Mouse (Mus musculus) gastrocnemius, postnatal 25 days (tissue): Measurements from ENCODE around the gene Hist1h2ak. TPM values are rescaled to one million over a fixed set of nuclear protein-coding genes. Genes with fewer than 3 reads are reported as not detected.
"Not testable (repeated sequence)": the region's sequence is repeated elsewhere in the genome, so short reads cannot be mapped to it uniquely, and the experiment has no call there.

ENCODE experiments used
- DNase-seq: peaks from one replicate; pipeline ENCODE4 v3.0.0; 2022
- long read RNA-seq, 2 experiments: library from polyadenylated mRNA; stranded (forward); transcript quantifications; one replicate each; pipeline ENCODE4 v2.0.0; 2021
- total RNA-seq, 2 experiments: library from RNA; stranded (reverse); gene quantifications; 1 replicate in 1 of 2; 2 replicates in 1 of 2; pipeline ENCODE4 v1.2.3; 2021

Hist1h2ak gene
- total RNA-seq: 1 to 10 TPM; 2.7 to 6.4 TPM
- long read RNA-seq, experiment 1: 0 reads
- long read RNA-seq, experiment 2: 0 reads

- DNase-seq: peak; percentile 46
These were observed at the start of gene Hist1h2ak, which contains the start of gene Hist1h2bn for GRCm38 (mm10) chr13:21753524-21754285. Gene Hist1h2ak (minus strand): TSS chr13:21753827. Gene Hist1h2bn (plus strand): TSS chr13:21754123.

DNA sequence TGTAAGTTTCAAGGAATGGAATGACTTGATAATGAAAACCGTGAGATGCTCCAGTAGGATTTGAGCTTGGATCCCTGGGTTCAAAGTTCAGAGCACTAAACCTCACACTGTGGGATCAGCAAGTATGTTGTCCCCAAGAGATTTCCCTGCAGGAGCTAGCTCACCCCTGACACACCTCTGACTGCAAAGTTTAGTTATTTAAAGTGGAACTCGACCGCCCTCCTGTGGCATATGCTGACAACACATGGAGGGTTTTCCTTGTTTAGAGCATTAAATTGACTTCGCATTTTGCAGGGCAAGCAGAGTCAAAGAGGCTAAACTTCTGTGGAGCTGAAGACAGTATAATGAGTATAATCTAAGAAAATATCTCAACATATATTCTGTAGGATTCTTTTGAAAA, 49.4 kb upstream of the Hist1h2ak start:
- not testable (repeated sequence) for DNase-seq

DNA sequence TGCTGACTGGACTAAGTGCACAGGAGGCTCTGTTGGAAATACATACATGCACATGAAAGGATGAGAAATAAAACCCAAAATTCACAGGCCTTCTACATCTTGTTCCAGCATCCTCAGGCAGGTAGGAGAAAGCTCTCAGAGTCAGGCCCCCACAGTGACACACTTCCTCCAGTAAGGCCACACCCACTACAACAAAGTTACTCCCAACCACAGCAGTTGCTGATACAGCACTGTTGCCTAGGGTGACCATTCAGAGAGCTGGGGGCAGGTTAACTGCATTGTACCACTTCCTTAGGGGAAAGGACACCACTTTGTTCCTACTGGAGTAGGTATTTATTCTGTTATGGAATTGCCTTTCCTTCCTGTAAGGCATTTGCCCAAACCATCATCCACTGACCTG, 43.5 kb upstream of the Hist1h2ak start:
- not testable (repeated sequence) for DNase-seq

GRCm38 (mm10) chr13:21795584-21795983, 42.0 kb upstream of the Hist1h2ak start:
- no peak for DNase-seq

DNA sequence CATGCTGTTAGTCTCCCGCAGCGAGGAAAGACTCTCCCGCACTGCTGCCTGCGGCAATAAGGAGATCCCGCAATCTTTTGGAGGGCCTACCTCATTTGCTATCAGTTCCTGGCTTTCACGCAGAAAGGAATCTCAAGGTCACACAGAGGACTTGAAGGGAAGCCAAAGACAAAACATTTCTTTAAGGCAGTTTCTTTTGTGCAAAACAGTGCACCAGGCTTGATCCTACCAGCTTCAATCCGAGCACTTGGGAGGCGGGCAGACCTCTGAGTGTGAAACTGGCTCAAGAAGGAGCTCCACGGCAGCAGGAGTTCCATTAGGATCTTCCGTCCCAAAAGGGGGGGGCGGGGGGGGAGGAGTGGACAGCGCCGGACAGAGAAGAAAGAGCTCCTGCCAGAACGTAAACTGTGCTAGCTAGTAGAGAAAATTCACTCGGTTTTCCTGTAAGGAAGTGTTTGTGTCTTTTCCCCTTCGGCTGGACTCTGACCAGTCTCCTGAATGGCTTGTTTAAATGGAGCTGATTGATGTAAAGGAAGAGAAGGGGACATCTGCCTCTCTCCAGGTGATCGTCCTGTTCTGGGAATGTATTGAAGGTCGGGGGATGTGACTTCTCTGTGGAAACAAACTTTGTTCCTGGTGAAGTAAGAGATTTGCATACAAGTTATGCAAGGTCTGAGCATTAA, 37.1 kb upstream of the Hist1h2ak start:
- no peak for DNase-seq

- DNase-seq: no peak
These were observed 36.3 kb upstream of the Hist1h2ak start for GRCm38 (mm10) chr13:21789925-21790324.

DNA sequence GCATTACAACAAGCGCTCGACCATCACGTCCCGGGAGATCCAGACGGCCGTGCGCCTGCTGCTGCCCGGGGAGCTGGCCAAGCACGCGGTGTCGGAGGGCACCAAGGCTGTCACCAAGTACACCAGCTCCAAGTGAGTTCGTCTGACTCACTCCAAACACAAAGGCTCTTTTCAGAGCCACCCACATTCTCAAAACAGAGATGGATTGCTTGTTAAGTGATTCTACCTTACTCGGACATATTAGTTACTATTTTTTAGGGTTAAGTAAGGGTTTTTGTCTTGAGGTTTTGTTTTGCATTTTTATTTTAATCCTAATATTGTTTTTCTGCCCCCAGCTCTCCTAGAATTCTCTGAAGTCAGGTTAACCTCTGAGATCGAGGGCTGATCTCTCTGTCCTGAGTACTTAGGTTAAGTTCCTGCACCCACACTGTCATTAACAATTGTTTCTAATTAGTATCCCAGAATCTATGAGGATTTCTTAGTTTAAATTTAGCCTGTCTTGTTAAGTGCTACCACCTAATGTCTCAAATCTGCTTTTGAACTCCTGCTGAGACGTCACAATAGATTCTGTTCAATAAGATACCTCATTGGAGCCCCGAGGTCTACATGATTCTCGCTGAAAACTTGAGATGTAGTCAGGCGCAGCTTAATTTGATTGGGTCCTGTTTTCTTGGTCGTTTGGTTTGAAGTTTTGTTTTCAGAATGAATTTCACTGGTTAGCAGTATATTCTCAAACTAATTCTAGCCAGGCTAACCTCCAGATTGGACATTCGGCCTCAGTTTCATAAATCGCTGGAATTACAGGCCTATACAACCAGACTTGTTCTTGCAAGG, 34.4 kb upstream of the Hist1h2ak start:
- DNase-seq: no peak

DNA sequence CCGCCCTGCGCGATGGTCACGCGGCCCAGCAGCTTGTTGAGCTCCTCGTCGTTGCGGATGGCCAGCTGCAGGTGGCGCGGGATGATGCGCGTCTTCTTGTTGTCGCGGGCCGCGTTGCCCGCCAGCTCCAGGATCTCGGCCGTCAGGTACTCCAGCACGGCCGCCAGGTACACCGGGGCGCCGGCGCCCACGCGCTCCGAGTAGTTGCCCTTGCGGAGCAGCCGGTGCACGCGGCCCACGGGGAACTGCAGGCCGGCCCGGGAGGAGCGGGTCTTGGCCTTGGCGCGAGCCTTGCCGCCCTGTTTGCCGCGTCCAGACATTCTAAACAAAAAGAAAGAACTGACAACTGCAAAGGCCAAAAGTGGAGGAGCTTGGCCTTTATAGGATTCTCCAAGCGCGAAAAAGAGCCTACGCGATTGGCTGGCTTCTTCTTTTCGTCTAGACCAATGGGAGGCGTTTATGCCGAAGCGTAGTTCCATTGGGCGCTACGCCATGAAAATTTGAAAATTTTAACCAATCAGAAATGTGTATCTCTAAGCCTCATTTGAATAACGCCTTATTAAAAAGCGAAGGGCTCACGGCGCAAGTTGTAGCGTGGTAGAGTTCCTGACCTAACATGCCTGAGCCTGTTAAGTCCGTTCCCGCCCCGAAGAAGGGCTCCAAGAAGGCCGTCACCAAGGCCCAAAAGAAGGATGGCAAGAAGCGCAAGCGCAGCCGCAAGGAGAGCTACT, 33.4 kb upstream of the Hist1h2ak start, which contains the start of the genes Hist1h2an and Hist1h2bp:
TSS of gene Hist1h2an (minus strand) at position 320 of the 731 bp plus-strand sequence.
TSS of gene Hist1h2bp (plus strand) at position 563 of the 731 bp plus-strand sequence.
- DNase-seq: peak; percentile 81

DNA sequence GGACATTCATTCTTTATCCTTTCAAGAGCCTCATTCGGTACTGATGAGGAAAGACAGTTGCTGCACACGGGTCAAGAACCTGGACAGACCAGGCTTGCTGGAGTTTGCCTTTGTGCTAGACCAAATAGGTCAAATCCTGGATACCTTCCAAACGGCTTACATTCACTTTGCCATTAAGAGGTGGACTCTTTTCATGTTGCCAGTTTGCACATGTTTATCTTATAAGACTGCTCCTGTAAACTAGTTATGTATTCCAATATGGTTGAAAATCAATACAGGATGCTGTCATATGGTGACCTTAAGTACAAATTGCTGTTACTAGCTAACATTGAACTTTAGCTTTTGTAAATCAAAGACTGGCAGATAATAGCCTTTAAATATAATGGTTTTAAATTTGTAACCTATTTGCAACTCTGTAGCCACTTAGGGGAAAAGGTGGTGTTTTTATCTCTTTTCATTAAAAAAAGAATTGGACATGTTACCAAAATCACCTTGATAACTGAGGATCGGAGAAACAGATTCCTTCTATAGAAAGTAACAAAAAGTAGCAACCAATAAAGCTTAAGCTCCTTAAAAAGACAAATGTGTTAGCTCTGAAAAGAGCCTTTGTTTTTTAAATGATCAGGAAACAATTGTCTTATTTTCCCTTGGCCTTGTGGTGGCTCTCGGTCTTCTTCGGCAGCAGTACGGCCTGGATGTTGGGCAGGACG, 32.7 kb upstream of the Hist1h2ak start:
- DNase-seq: no peak

- DNase-seq: no peak
These were observed 30.7 kb upstream of the Hist1h2ak start for GRCm38 (mm10) chr13:21784311-21784710.

GRCm38 (mm10) chr13:21783734-21784161, 30.1 kb upstream of the Hist1h2ak start:
- DNase-seq: no peak

GRCm38 (mm10) chr13:21783255-21783617, 29.6 kb upstream of the Hist1h2ak start, which contains the start of gene Hist1h3i:
Gene Hist1h3i (minus strand): TSS chr13:21783370.
- peak; percentile 17 for DNase-seq

DNA sequence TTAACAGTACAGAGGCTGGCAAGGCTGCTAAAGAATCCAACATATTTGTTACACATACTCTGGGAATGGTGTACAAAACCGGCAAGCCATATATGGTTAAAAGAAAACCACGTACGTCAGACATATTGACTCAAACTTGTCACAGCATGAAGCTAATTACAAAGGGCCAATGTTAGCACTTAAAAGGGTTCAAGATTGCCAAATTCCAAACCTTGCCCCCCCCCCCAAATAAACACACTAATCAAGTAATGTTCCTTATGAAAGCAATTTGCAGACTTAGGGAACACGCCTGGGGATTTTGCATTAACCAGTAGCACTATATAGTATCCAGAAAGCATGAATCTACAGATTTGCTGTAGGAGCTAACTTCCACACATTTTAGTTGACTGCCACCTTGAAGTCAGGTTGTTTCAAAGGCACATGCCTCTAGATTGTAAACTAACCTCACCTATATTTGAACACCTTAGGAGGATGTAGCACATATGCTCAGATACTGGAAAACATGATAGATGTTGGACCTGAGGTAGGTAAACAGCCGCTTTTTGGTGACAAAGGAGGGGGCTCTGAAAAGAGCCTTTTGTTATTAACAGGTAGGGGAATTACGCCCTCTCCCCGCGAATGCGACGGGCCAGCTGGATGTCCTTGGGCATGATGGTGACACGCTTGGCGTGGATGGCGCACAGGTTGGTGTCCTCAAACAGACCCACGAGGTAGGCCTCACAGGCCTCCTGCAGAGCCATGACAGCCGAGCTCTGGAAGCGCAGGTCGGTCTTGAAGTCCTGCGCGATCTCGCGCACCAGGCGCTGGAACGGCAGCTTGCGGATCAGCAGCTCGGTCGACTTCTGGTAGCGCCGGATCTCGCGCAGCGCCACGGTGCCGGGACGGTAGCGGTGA, 29.0 kb upstream of the Hist1h2ak start:
- DNase-seq: not testable (repeated sequence)

- no peak for DNase-seq
These were observed 28.0 kb upstream of the Hist1h2ak start for GRCm38 (mm10) chr13:21781639-21782038.

DNA sequence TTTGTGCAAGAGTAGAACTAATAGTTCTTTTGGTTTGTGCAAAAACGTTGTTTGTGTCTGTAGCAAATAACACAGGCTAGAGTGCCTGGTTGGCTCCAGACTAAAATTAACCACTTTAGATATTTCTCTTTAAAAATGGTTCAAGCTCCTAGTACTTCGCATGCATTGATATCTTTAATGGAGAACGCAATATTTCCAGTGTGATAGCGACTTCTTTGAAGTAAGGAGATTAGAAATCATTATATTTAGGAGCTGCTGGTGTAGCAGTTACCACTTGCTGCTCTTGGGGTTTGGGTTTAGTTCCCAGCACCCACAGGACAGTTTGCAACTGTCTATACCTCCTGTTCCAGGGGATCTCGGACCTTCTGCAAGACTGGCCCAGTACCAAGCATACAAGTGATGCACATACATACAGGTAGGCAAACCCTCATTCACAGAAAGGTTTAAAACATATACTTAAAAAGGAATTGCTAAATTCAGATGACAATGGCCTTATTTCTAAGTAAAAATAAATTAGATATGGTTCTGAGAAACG, 27.5 kb upstream of the Hist1h2ak start:
- no peak for DNase-seq

DNA sequence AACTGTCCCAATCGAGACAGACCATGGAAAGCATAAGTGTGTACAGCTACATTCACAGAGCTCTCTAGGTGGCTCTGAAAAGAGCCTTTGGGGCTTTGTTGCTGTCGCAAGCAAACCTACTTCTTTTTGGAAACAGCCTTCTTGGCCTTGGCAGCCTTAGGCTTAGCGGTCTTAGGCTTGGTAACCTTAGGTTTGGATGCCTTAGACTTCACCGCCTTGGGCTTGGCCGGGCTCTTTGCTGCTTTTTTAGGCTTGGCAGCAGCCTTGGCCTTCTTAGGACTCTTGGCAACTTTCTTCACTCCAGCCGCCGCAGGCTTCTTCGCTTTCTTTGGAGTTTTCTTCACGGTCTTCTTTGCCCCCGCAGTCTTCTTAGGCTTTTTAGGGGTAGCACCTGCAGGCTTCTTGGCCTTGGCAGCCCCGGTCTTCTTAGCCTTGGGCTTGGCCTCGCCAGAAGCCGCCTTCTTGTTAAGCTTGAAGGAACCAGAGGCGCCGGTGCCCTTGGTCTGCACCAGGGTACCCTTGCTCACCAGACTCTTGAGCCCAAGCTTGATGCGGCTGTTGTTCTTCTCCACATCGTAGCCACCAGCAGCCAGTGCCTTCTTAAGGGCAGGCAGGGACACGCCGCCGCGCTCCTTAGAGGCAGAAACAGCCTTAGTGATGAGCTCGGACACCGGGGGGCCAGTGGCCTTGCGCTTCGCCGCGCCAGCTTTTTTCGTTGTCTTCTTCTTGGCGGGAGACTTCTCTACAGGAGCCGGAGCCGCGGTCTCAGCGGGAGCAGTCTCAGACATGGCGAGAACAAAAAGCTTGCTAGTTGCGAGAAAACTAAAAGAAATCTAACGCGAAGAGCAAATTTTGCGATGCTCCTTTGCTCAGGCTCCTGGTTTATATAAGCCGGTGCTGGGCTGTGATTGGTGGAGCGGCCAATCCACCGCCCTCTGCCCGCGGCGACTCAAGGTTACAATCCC, 26.4 kb upstream of the Hist1h2ak start, which contains the start of gene Hist1h1b:
TSS of gene Hist1h1b (minus strand) at position 859 of the 965 bp plus-strand sequence.
- DNase-seq: peak; percentile 30

- DNase-seq: peak; percentile 50
These were observed 25.5 kb upstream of the Hist1h2ak start for GRCm38 (mm10) chr13:21778814-21779766.
